Mouse (Mus musculus) spleen, adult 2 months (tissue): ENCODE results near the gene Otud5.

Source experiments
- CTCF ChIP-seq: fragments of 200-500 bp; IDR thresholded peaks from 2 replicates; pipeline ENCODE4 v1.5.1; 2011; ENCODE audit warnings: mild to moderate bottlenecking, inconsistent platforms; ENCODE audit not compliant: insufficient read depth, insufficient read length, insufficient replicate concordance; ENCODE audit errors: extremely low read depth
- POLR2A ChIP-seq: fragments of 200-500 bp; IDR thresholded peaks from 2 replicates; pipeline ENCODE4 v1.6.1; 2011; ENCODE audit warnings: low read depth, low read length, inconsistent platforms

- TF ChIP-seq CTCF (no peak), POLR2A (no peak)
These were observed 78.6 kb downstream of the Otud5 start, which contains the start of gene Pcsk1n for GRCm38 (mm10) chrX:7919601-7920383.
